Mouse (Mus musculus) heart, adult 2 months (tissue): ENCODE results near the gene Tmem120a.

Experiments
- CTCF ChIP-seq: fragments of 200-600 bp; IDR thresholded peaks from 2 replicates; pipeline ENCODE4 v1.8.1; 2022; ENCODE audit warnings: antibody characterized with exemption, mild to moderate bottlenecking, moderate library complexity
- EP300 ChIP-seq: fragments of 200-500 bp; IDR thresholded peaks from 2 replicates; pipeline ENCODE4 v1.6.1; 2011; ENCODE audit warnings: low read depth, low read length, control low read depth; ENCODE audit not compliant: insufficient read depth

DNA sequence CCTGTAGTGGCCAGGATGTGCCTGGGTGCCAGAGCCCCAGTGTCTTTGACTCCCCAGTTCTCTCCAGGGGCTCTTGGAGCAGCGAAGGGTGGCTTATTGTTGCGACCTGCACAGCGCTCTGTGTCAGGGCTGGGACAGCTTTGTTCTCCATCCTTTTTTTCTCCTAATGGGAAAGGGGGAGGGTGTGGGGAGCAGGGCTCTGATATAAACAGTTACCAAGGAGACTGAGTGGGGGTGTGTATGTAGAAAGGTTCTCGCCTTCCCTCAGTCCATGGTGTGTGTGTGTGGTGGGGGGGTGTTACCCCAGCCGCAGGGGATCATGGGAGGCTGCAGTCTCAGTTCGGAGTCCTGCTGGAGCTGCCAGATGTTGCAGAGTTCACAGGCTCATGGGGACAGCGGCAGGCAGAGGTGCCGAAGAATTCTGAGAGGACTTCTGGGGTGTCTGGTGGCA lies 18.8 kb downstream of the Tmem120a start:
- TF ChIP-seq CTCF, result no peak
- TF ChIP-seq EP300, result 0 out of 2 replicates have a peak, but pooled peaks have one; percentile 6
